Mouse (Mus musculus) left cerebral cortex, postnatal 14 days (tissue): ENCODE results near the gene Tpbgl. TPM values are rescaled to one million over a fixed set of nuclear protein-coding genes. Genes with fewer than 3 reads are reported as not detected.

Experiments used
- DNase-seq, 2 experiments: peaks; one replicate each; pipeline ENCODE4 v3.0.0; 2021 to 2022; ENCODE audit warnings: low spot score in 2 of 2, mixed read lengths in 1 of 2
- intact Hi-C: fragments of 180-260 bp; cut with DNase I; formaldehyde crosslinking; loops from one replicate; pipeline ENCODE4 v1.15.1; 2025
- long read RNA-seq, 2 experiments: library from polyadenylated mRNA; stranded (forward); transcript quantifications; one replicate each; pipeline ENCODE4 v2.0.0; 2021
- total RNA-seq, 2 experiments: library from RNA; stranded (reverse); gene quantifications; 2 replicates each; pipeline ENCODE4 v1.2.3; 2021

Gene Tpbgl
- 1 to 10 TPM; 3.7 to 4.6 TPM for total RNA-seq
- long read RNA-seq, experiment 1, transcript Tpbgl-201 (1 exons, 3,022 nt): major isoform, 12 of 12 reads
- long read RNA-seq, experiment 1, partial matches to known transcripts: 0 of 12 reads
- long read RNA-seq, experiment 1, other reads (novel, unspliced or antisense): 0 of 12 reads
- long read RNA-seq, experiment 2, transcript Tpbgl-201 (1 exons, 3,022 nt): major isoform, 7 of 7 reads
- long read RNA-seq, experiment 2, partial matches to known transcripts: 0 of 7 reads
- long read RNA-seq, experiment 2, other reads (novel, unspliced or antisense): 0 of 7 reads

DNA sequence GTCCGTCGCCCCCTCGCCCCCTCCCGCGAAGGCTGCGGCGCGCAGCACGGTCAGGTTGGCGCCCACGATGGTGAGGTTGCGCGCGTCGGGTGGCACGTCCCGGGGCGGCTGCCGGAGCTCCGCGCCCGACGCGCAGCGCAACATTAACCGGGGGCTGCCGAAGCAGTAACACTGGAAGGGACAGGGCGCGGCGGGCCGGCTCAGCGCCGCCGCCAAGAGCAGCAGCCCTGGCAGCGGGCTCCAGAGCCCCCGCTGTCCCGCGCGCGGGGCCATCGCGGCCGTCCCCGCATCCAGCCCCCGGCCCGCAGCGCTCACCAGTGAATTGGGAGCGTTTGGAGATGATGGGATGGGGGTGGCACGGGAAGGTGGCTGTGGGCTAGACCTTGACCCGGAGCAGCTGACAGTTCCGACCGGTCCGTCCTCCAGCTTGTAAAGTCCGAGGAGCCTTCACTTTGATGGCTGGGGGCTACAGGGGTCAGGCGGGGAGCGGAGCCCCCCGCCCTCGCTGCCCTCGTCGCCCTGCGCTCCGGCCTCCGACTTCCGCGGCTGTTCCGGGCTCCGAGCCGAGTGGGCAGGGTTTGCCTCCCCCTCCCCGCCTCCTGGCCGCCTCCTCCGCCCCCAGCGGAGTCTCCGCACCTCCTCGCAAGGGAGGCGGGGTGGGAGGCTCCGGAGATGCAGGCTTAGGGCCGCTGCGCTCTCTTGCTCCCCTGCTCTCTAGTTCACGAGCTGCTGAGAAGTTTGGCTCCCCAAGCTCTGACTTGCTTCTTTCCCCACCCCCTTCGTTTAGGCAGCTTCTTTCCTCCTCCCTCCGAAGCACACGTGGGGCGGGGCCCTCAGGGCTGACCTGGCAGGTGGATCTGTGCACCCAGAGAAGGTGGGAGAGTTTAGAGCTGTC is at the start of gene Tpbgl:
Tpbgl (minus strand) TSS at position 728 of the 895 bp plus-strand sequence.
- peak in 1 of 2 experiments; percentile 36 for DNase-seq
- intact Hi-C loops: loop anchor here (5.0 kb wide), 1 partner anchor 86 kb away; the partner anchor contains the start of gene Slco2b1

- intact Hi-C loops: no loop called here
- DNase-seq: peak; percentile 20 to 70
Measured at GRCm38 (mm10) chr7:99674890-99675289, 48.0 kb upstream of the Tpbgl start.

GRCm38 (mm10) chr7:99674209-99674608 is 47.3 kb upstream of the Tpbgl start:
- intact Hi-C loops: no loop called here
- peak; percentile 26 to 29 for DNase-seq

DNA sequence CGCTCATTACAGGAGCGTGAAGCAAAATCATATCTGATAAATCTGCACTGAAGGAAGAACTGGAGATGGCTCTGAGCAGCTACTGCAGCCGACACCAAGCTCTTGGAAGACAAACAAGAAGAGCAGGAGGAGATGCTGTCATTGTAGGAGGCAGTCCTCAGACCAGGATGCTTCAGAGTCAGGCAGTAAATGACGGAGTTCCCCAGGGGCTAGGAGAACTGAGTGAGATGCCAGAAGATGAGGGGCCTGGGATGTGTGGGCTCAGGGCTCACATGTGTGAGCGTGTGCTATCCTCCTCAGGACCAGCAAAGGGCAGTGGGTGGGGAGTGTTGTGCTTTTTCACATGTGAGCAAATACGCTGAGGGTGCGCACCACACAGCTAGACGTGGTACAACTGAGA is 46.3 kb upstream of the Tpbgl start:
- no peak for DNase-seq

GRCm38 (mm10) chr7:99671544-99672435 is 44.9 kb upstream of the Tpbgl start:
- intact Hi-C loops: no loop called here
- no peak for DNase-seq

More for the DNA sequence above, 46.3 kb upstream of the Tpbgl start:
- intact Hi-C loops: no loop called here

- intact Hi-C loops: no loop called here
Measured at GRCm38 (mm10) chr7:99670915-99671314, 44.0 kb upstream of the Tpbgl start.

DNA sequence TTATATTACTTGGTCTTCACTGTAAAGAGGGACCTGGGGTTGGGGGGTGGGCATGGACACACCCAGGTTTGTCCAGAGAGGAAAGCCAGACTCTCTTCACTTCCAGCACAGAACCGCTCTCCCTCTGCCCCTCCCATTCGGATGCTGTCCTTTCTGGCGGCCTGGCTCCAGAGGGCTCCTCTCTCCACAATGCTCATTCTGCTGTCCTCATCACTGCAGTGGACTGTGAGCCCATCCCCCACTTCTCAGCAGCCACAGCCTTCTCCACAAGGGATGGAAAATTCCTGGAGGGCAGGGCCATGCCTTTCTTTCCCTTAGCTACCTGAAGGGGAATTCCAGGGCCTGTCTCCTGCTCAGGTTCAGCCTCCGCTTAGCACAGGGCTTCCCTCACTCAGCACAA is 41.9 kb upstream of the Tpbgl start:
- DNase-seq: peak in 1 of 2 experiments; percentile 31
- intact Hi-C loops: no loop called here

More at GRCm38 (mm10) chr7:99670915-99671314, 44.0 kb upstream of the Tpbgl start:
- no peak for DNase-seq

DNA sequence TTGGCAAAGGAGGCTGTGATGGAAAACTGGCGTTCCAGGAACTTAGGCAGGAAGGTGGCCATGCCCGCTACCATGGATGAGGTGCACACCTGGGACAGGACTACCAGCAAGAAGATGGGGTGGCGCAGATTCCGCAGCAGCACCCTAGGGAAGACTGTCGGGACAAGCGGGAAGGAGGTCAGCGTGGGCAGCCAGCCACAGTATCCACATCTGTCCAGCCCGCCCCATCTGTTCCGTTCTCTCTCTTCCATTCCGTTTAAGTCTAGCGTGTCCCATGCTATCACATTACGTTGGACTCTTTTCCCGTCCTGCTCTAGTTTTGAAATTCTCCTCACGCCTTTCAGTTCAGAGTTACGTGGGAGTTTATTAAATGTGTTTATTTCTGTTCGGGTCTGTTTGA is 40.2 kb upstream of the Tpbgl start:
- no peak for DNase-seq
- intact Hi-C loops: no loop called here

- no peak for DNase-seq
- intact Hi-C loops: no loop called here
Measured at GRCm38 (mm10) chr7:99665731-99666452, 39.0 kb upstream of the Tpbgl start.

- no peak for DNase-seq
- intact Hi-C loops: no loop called here
Measured at GRCm38 (mm10) chr7:99664571-99665485, 37.9 kb upstream of the Tpbgl start.

DNA sequence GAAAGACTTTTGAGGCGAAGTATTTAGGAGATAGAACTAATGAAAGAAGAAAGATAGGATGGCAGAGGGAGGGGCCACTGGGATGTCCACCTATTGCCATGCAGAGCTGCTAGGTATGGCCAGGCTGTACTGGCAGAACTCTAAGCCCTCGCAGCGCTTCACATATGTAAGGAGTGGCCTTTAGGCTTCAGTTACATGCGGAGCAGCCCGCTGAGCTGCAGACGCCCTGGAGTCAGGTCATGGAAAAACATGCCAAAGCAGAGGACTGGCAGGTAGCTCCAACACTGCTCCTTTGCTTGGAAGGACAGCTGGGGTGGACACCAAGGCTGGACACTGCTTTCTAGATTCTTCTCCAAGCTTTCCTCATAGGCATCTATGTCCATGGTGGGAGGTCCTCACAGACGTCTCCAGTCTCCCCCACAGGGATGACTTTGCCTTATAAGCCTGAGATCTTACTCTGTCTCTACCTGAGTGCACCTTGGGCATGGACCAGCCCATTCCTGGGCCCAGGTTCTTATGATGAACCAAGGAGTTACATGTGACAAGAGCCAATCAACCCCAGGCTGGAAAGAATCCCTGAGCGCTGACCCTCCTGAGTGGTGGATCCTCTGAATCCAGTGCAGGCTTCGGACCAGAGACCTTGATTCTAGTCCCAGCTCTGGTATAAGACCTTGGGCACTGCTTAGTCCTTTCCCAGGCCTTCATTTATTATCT is 36.8 kb upstream of the Tpbgl start:
- no peak for DNase-seq
- intact Hi-C loops: no loop called here

- intact Hi-C loops: no loop called here
- DNase-seq: no peak
Measured at GRCm38 (mm10) chr7:99662311-99662710, 35.4 kb upstream of the Tpbgl start.

DNA sequence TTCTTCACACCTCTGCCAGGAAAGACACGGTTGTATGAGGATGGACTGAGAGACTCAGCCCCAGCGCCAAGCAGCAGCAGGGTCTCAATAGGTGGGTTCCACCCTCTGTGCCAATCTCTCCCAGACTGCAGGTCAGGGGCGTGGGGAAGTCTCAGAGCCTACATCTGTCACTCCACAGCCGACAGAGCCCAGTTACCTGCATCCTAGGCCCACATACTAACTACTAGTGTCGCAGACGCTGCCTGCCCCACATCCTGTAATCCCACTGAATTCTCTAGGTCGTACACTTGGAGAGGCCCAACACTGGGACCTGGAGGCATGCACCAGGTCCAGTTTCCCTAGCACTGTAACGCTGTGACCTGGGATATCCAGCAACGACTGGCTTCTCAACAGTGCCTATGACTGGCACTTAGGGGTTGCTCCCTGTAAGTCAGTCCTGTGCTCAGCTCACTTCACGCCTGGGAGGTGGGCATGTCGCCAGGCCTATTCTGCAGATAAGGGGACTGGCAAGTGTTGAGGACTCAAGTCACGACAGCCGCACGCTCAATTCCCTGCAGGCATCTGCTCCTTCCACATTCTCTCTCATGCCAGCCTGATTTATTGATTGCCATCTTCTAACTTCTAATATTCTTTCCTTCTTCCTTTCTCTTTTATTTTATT is 34.8 kb upstream of the Tpbgl start:
- intact Hi-C loops: no loop called here
- no peak for DNase-seq

DNA sequence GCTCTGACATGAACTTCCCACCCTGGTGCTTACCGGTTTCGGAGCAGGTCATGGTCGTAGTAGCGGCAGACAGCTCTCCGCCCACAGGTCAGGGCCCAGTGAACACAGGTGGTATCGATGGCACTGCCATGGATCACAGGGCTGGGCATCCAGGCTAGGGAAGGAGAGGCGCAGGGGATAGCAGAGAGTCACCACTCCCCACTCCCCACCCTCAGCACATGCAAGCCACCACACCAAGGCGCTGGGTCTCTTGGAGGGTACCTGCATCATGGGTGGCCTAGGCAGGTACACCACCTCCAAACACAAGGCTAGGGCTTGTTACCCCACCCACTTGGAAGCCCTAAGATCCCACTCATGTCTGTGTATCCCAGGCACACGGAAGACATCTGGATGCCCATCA is 34.2 kb upstream of the Tpbgl start:
- DNase-seq: no peak
- intact Hi-C loops: no loop called here

- DNase-seq: peak; percentile 84 to 86
- intact Hi-C loops: loop anchor here (2.0 kb wide), 2 partner anchors 51 to 139 kb away; partner anchors contain the start of gene Slco2b1
Measured at GRCm38 (mm10) chr7:99659379-99660029, 32.6 kb upstream of the Tpbgl start.

GRCm38 (mm10) chr7:99654244-99654643 is 27.3 kb upstream of the Tpbgl start:
- intact Hi-C loops: no loop called here
- DNase-seq: no peak
